Mouse (Mus musculus) thymus, postnatal 4 days (tissue): Measurements from ENCODE around the gene Methig1.

Experiments used
- DNase-seq: peaks from one replicate; pipeline ENCODE4 v3.0.0; 2021

Methig1 gene

DNA sequence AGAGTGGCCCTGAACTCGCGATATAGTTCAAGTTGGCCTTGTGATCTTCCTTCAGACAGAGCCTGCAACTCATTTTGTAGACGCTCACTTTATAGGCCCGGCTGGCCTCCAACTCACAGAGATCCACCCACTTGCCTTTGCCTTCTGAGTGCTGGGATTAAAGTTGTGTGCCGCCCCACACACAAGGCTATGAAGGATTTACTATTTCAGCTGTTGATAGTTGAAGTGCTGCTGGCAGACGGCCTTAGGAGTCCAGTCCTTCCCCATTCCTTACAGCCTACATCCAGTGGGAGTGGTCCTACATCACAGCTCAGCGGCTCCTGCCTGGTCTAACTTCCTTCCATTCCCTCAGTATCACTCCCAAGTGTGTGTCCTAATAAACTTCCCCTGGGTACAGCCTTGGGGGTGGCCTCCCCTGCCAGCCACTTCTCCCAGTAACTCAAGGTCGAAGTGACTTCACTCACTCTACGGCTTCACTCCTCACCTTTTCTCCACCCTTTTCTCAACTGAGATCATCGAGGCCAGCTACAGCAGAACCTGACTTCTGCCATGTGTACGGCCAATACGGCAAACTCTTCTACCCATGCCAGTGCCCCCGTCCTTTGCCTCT is 75.5 kb downstream of the Methig1 start:
- DNase-seq = no peak

- no peak for DNase-seq
These were observed 77.1 kb downstream of the Methig1 start for GRCm38 (mm10) chr15:100429959-100430565.

DNA sequence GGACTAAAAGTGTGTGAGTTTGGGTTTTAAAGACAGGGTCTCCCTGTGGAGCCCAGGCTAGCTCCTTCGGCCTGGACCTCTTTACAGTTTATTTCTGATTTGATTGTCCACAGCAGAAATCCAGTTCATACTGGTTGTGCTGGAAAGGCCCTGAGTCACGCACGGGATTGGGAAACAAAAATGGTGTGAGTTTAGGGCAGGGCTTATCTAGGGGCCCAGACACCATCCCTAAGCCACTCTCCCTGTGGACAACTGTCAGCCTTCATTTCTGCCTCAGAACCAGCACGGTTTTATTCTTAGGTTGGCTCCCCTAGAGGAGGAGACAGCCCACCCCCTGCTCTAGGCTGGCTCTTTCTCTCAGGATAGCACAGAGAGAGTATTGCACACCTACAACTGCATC is 80.3 kb downstream of the Methig1 start:
- DNase-seq = no peak
